Mouse (Mus musculus) cerebellum, adult 2 months (tissue): Measurements from ENCODE around the gene Apba2. TPM values are rescaled to one million over a fixed set of nuclear protein-coding genes. Genes with fewer than 3 reads are reported as not detected.

Source experiments
- DNase-seq, 2 experiments: peaks; one replicate each; pipeline ENCODE4 v3.0.0; 2021
- H3K27ac ChIP-seq: fragments of 200-500 bp; 2 replicates; pipeline ENCODE4 v1.5.1; 2012; ENCODE audit warnings: low read length, control low read depth, inconsistent platforms; ENCODE audit not compliant: insufficient read depth
- H3K27me3 ChIP-seq: fragments of 200-500 bp; 2 replicates; pipeline ENCODE4 v1.6.1; 2012; ENCODE audit warnings: inconsistent platforms, mild to moderate bottlenecking, low read length, moderate library complexity; ENCODE audit not compliant: control insufficient read depth, insufficient read depth
- H3K4me1 ChIP-seq: fragments of 200-500 bp; 2 replicates; pipeline ENCODE4 v1.6.1; 2011; ENCODE audit warnings: low read length; ENCODE audit not compliant: control insufficient read depth, insufficient read depth
- H3K4me3 ChIP-seq: fragments of 200-500 bp; replicated peaks from 2 replicates; pipeline ENCODE3; 2011; ENCODE audit warnings: mild to moderate bottlenecking, low read depth, low read length, control low read depth; ENCODE audit not compliant: insufficient read depth
- CTCF ChIP-seq: fragments of 200-500 bp; IDR thresholded peaks from 2 replicates; pipeline ENCODE4 v1.5.1; 2011; ENCODE audit warnings: low read depth, mild to moderate bottlenecking, control low read depth, low read length, moderate library complexity, borderline replicate concordance; ENCODE audit not compliant: insufficient read depth
- POLR2A ChIP-seq: fragments of 200-500 bp; IDR thresholded peaks from 2 replicates; pipeline ENCODE4 v1.6.1; 2011; ENCODE audit warnings: low read length, control low read depth, borderline replicate concordance; ENCODE audit not compliant: insufficient read depth
- WGBS: fragments of 180-500 bp; shearing (Covaris S2); methylation state at CpG from one replicate; pipeline ENCODE4 v1.1.7; 2018; 5-methylcytosine and 5-hydroxymethylcytosine counted together
- polyA plus RNA-seq: library from polyadenylated mRNA; depleted of rRNA; stranded (reverse); fragments of >200 nt; gene quantifications from 2 replicates; pipeline ENCODE4 v1.2.3, GENCODE M21; 2012; rRNA removed

Apba2 gene
- polyA plus RNA-seq, 1 experiment = 167 TPM

DNA sequence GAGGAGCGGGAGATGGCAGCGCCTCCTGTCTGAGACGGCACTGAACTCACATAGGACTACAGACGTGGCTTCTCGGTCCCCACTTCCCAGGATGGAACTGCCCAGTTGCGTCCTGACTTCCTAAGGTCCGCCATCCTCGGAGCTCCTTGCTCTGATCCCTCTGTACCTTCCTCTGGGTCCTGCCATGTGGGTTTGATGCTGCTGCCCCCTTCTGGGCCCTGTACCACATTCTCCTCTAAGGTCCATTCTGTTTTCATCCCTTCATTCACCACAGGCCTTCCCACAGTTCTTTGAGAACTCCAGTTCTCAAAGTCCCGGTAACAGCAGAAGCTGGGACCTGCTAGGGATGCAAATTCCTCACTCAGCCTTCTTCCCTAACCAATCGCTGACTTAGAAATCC lies 272.0 kb downstream of the Apba2 start:
- no peak for DNase-seq
- no peaks in the 10 kb centered on the region for H3K27me3 ChIP-seq
- 47% methylated on average over 10 of the region's 10 CpGs for WGBS
- H3K4me1 ChIP-seq = no peaks in the 10 kb centered on the region; the same call in 1 of the 2 replicates
- H3K27ac ChIP-seq = no peak overlapping the region
- no peak overlapping the region for H3K4me3 ChIP-seq
- TF ChIP-seq POLR2A = no peak
- peak; percentile 8; the same call in 1 of the 2 replicates for TF ChIP-seq CTCF

DNA sequence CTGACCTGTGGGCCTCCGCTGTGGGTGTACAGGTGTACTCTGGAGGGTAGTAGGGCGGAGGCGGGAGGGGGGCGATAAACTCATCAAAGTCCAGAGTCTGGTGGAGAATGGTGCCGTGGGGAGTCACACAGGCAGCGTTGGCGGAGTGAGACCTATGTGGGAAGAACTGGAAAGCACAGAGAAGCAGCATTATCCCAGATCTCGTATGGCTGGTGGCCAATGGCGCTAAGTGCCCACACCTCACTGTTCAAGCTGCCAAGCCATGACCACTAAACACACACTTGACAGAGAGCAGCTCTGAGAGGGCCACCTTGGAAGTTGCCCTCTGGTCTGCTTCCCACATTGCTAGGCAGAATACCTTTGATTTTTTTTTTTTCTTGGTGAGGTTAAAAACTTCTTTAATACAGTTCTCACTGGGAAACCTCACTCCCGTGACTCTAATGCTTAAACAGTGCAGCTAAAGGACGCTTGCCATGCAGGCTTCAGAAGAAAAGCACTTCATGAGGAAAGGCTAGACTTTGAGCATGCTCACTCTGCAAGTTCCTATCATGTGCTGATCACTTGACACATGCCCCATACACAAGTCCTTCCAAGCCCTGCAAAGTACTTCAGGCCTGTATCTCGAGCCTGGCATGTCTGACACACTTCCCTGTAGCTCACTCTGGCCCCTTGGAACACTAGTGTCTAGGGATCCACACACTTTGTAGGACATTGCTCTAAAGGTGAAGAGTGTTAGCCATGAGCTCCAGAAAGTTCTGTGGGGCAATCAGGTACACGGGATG lies 275.4 kb downstream of the Apba2 start:
- no peaks in the 10 kb centered on the region; the same call in 1 of the 2 replicates for H3K4me1 ChIP-seq
- no peak for DNase-seq
- no peak overlapping the region for H3K27ac ChIP-seq
- 76% methylated on average over 13 of the region's 13 CpGs for whole genome bisulfite sequencing
- no peaks in the 10 kb centered on the region for H3K27me3 ChIP-seq
- TF ChIP-seq CTCF = no peak
- no peak for TF ChIP-seq POLR2A
- no peak overlapping the region for H3K4me3 ChIP-seq

DNA sequence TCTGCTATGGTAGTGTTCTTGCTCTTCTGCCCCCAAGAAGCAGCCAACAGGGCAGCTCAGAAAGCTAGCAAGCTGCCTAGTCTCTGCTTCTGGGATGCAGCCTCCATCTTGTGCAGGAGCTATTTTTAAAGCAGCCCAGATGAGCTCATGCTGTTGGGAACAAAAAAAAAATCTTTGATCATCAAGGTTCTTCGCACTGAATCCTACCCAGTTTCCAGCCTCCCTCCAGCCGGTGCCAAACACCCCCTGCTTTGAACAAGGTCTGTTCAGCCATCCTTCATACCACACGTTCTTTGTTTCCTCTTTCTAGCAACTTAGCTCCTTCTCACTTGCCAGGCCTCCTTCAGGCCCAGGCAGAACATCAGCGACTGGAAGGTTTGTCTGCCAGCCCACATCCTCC lies 278.0 kb downstream of the Apba2 start:
- H3K4me1 ChIP-seq = no peaks in the 10 kb centered on the region; the same call in 1 of the 2 replicates
- TF ChIP-seq CTCF = no peak
- TF ChIP-seq POLR2A = no peak
- no peak overlapping the region for H3K4me3 ChIP-seq
- H3K27me3 ChIP-seq = no peaks in the 10 kb centered on the region
- 26% methylated on average over 4 of the region's 4 CpGs for WGBS
- DNase-seq = no peak
- H3K27ac ChIP-seq = no peak overlapping the region

DNA sequence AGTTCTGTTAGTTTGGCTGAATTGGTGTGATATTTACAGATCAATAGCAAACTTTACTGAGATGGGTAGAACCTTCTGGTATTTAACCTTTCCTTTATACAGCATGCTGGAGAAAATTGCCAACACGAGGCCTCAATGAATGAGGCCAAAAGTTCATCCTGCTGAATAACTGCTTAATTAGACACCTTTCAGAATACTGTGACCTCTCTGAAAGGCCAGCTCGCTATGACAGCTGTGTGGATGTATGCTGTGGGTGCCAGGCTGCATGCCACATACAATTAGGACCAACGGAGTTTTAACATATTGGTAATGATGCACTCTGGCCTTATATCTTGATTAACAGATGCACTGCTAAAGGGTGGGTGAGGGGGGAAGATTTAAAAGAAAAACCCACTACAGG lies 283.5 kb downstream of the Apba2 start:
- Histone ChIP-seq H3K4me3 (no peak overlapping the region), H3K4me1 (no peaks in the 10 kb centered on the region), H3K27ac (no peak overlapping the region), H3K27me3 (no peaks in the 10 kb centered on the region)
- 72% methylated on average over 3 of the region's 3 CpGs for WGBS
- no peak for DNase-seq
- TF ChIP-seq POLR2A (no peak), CTCF (no peak)

DNA sequence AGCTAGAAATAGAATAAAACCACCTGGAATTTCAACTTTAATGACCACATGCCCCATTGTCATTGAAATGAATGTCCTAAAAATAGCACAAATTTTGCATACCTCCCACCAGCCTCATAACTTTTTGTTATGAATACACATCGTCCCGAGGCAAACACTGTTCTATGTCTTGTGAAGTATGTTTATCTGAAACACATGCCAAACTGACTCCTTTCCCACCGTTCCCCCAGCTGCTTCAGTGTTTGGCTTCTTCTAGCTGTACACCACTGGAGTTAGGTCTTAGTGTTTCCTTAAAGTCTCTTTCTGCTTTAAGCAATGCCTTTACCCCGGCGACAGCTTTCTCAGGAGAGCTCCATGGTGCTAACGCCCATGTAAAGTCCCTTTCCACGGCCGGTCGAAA lies 289.6 kb downstream of the Apba2 start:
- DNase-seq = no peak
- Histone ChIP-seq H3K27ac (no peak overlapping the region), H3K4me3 (no peak overlapping the region), H3K27me3 (no peaks in the 10 kb centered on the region), H3K4me1 (peaks cover 4% of the 10 kb centered on the region)
- WGBS = 47% methylated on average over 9 of the region's 9 CpGs
- TF ChIP-seq CTCF = no peak
- no peak for TF ChIP-seq POLR2A

DNA sequence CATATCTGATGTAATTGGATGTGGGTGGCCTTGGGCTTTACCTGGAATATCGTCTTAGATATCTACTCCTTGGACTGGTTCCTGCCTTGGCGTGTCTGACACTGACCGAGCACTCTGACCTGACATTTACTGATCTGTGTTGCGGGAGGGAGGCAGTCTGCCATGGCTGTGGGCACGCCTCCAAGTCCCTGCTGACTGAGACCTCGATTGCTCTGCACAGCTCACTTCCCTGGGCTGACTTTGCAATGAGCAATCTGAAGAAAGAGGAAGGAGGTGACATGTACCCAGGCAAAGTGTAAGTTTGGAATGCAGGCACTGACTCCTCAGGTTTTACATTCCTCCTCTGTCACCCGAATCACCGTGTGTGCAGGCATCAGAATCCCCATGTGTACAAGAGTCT lies 290.5 kb downstream of the Apba2 start:
- WGBS = 10% methylated on average over 8 of the region's 8 CpGs
- Histone ChIP-seq H3K27me3 (no peaks in the 10 kb centered on the region), H3K27ac (no peak overlapping the region), H3K4me3 (no peak overlapping the region), H3K4me1 (peaks cover 4% of the 10 kb centered on the region)
- DNase-seq = peak; percentile 57 to 58
- no peak for TF ChIP-seq POLR2A

DNA sequence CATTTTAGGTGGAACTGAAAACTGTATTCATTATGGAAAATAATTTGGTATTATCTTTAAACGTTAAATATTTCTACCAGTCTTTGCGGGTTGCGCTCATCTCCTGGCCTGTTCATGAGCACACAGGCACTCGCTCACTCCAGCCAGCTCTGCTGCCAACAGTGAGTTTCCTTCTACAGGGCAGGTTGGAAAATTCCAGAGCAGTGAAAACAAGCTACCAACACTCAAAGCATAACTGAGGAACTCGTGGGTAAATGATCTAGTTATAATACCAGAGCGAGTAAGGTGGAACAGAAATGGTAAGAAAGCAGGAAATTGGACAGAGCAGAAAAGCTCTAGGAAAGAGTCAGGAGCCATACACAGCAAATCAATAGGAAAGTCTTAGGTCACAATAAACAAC lies 294.0 kb downstream of the Apba2 start:
- DNase-seq = no peak
- Histone ChIP-seq H3K27me3 (no peaks in the 10 kb centered on the region), H3K4me3 (no peak overlapping the region), H3K27ac (no peak overlapping the region), H3K4me1 (peaks cover 4% of the 10 kb centered on the region)
- WGBS = 79% methylated on average over 6 of the region's 6 CpGs
- no peak for TF ChIP-seq CTCF
- no peak for TF ChIP-seq POLR2A

Other genes with a start within 250 kb of the Apba2 start
- gene Mtmr10, start 214.1 kb upstream of the Apba2 start, polyA plus RNA-seq = 15.4 and 16.5 TPM in 2 replicates
- 6.8 and 7.0 TPM in 2 replicates for gene Fan1, start 127.6 kb upstream of the Apba2 start, polyA plus RNA-seq
- gene Mphosph10, start 109.4 kb upstream of the Apba2 start, polyA plus RNA-seq = 12.5 and 13.0 TPM in 2 replicates
- 55.6 and 59.5 TPM in 2 replicates for gene Mcee, start 109.1 kb upstream of the Apba2 start, polyA plus RNA-seq